Mouse (Mus musculus) heart, embryonic 10.5 days (tissue): ENCODE results near the gene Cwc25. TPM values are rescaled to one million over a fixed set of nuclear protein-coding genes. Genes with fewer than 3 reads are reported as not detected.

Experiments
- DNase-seq: peaks from one replicate; pipeline ENCODE4 v3.0.0-alpha.2; 2017; ENCODE audit warnings: low spot score
- H3K27ac ChIP-seq: fragments of 300-500 bp; sonication (generic); 2 replicates; pipeline ENCODE4 v1.5.1; 2016; ENCODE audit warnings: mild to moderate bottlenecking
- H3K27me3 ChIP-seq: fragments of 300-500 bp; sonication (generic); 2 replicates; pipeline ENCODE4 v1.6.1; 2016; ENCODE audit warnings: mild to moderate bottlenecking; ENCODE audit not compliant: poor library complexity, insufficient read depth, severe bottlenecking
- H3K36me3 ChIP-seq: fragments of 300-500 bp; sonication (generic); 2 replicates; pipeline ENCODE4 v1.6.1; 2016; ENCODE audit warnings: mild to moderate bottlenecking, moderate library complexity
- H3K4me1 ChIP-seq: fragments of 300-500 bp; sonication (generic); 2 replicates; pipeline ENCODE4 v1.6.1; 2016; ENCODE audit warnings: mild to moderate bottlenecking
- H3K4me3 ChIP-seq: fragments of 300-500 bp; sonication (generic); 2 replicates; pipeline ENCODE4 v1.5.1; 2016; ENCODE audit warnings: mild to moderate bottlenecking, moderate library complexity
- H3K9me3 ChIP-seq: fragments of 300-500 bp; sonication (generic); 2 replicates; pipeline ENCODE4 v1.6.1; 2016; ENCODE audit warnings: mild to moderate bottlenecking, moderate library complexity
- WGBS: fragments of 180-500 bp; shearing (Covaris S2); methylation state at CpG from one replicate; pipeline ENCODE4 v1.1.7; 2016; 5-methylcytosine and 5-hydroxymethylcytosine counted together
- polyA plus RNA-seq: library from polyadenylated mRNA; unstranded; fragments of >200 nt; fragmentation: Nextera tagmentation; extraction: Ambion mirVana; gene quantifications from 2 replicates; pipeline ENCODE4 v1.2.1, GENCODE M21; 2016

The Cwc25 gene
- polyA plus RNA-seq, 1 experiment from 2014 or later: 17.0 TPM

DNA sequence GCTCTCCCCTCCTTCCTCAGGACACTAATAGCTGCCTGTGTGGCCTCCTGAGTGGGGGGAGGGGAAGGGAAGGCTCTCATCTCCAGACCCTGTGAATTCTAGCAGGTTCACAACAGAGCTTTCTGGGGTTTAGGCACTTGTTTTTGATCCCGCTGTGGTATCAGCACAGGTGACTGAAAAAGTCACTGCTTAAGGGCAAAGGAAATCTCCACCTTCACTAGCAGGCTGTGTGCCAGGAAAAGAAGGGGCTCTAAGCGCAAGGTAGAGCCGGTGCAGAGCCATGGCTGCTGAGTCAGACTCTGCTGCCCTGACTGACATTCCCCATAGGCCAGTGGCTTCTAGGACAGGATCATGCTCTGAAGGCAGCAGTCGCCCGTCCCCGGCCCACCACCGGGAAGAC, 37.6 kb downstream of the Cwc25 start:
- Histone ChIP-seq H3K4me3 (no peak overlapping the region), H3K4me1 (peaks cover 17% of the 10 kb centered on the region), H3K27me3 (no peaks in the 10 kb centered on the region), H3K27ac (peak overlapping the region; percentile 12; the same call in 1 of the 2 replicates), H3K36me3 (peaks cover 80% of the 10 kb centered on the region), H3K9me3 (no peaks in the 10 kb centered on the region)
- WGBS: 69% methylated on average over 7 of the region's 7 CpGs
- no peak for DNase-seq

DNA sequence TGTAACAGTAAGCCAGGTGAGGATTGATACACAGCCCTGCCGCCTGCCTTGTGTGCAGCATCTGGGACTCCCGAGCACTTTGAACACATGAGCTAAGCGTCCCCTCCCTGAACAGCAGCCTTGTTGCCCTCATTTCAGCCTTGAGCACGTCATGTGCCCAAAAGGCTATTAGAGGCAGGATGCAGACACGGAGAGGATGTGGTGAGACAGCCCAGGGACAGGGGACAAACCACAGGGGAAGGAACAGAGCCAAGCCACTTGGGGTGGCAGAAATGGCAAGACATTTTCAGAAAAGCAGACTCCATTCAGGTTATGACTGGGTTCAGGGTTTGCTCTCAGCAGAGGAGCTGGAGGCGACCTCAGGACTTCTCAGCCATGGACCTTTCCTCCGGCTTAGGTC, 38.0 kb downstream of the Cwc25 start:
- no peaks in the 10 kb centered on the region for H3K9me3 ChIP-seq
- DNase-seq: no peak
- peaks cover 13% of the 10 kb centered on the region for H3K4me1 ChIP-seq
- peaks cover 84% of the 10 kb centered on the region for H3K36me3 ChIP-seq
- H3K27me3 ChIP-seq: no peaks in the 10 kb centered on the region
- no peak overlapping the region for H3K4me3 ChIP-seq
- 68% methylated on average over 7 of the region's 7 CpGs for WGBS
- no peak overlapping the region for H3K27ac ChIP-seq

DNA sequence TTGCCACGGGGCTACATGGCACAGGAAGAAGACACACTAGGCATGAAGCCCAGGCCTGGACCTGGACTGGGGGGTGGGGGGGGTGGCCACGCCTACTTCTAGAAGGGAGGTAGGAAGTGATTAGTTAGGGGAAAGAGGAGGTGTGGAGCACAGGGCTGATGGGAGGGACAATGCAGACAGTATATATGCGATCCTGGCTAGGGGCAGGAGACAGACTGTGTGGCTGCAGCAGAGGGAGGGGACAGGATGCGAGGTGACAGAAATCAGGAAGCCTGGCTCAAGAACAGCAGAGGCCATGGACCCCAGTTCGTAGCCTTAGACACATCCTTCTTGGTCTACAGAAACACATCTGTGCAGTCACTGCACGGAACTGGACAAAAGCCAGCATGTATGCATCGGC, 42.6 kb downstream of the Cwc25 start:
- Histone ChIP-seq H3K27me3 (no peaks in the 10 kb centered on the region), H3K4me1 (peaks cover 10% of the 10 kb centered on the region), H3K27ac (no peak overlapping the region), H3K4me3 (no peak overlapping the region), H3K36me3 (peaks cover 95% of the 10 kb centered on the region), H3K9me3 (no peaks in the 10 kb centered on the region)
- 69% methylated on average over 7 of the region's 7 CpGs for WGBS
- no peak for DNase-seq

DNA sequence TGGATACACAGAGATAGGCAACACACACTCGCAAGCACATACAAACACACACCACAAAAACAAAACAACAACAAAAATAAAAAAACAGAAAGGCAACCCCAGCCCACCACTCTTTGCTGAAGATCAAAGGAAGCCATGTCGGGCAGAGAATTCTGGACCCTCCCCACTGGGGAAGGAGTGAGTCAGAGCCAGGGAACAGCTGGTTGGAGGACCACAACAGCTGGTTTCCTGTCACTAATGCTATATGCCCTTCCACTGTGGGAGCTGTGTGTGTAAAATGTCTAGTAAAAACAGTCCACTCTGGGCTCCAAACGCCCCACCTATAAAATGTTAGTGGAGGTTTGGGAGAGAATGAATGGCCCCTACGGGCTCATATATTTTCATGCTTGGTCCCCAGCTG, 45.0 kb downstream of the Cwc25 start:
- WGBS: 90% methylated on average over 4 of the region's 4 CpGs
- H3K4me3 ChIP-seq: no peak overlapping the region
- no peak overlapping the region for H3K27ac ChIP-seq
- no peak for DNase-seq
- no peaks in the 10 kb centered on the region for H3K9me3 ChIP-seq
- peaks cover 95% of the 10 kb centered on the region for H3K36me3 ChIP-seq
- no peaks in the 10 kb centered on the region for H3K27me3 ChIP-seq
- H3K4me1 ChIP-seq: peaks cover 14% of the 10 kb centered on the region

DNA sequence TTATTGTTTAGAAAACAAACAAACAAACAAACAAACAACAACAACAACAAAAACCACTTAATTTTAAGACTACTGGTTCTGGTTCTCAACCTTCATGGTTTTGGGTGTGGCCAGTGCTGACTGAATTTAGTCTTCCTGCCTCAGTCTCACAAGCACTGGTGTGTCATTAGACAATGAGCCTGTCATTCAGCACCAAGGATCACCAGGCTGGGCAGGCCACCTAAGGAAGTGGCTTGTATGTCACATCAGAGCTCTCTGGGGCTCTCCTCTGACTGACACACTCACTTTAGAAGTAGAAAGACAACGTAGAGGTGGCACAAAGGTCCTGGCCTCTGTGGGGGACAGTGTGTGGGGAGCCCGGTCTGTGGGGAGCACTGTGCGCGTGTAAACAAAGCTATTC, 47.3 kb downstream of the Cwc25 start:
- Histone ChIP-seq H3K36me3 (peaks cover 86% of the 10 kb centered on the region), H3K4me3 (no peak overlapping the region), H3K27me3 (no peaks in the 10 kb centered on the region), H3K27ac (no peak overlapping the region), H3K9me3 (no peaks in the 10 kb centered on the region), H3K4me1 (peaks cover 25% of the 10 kb centered on the region)
- DNase-seq: no peak
- 73% methylated on average over 4 of the region's 4 CpGs for WGBS

DNA sequence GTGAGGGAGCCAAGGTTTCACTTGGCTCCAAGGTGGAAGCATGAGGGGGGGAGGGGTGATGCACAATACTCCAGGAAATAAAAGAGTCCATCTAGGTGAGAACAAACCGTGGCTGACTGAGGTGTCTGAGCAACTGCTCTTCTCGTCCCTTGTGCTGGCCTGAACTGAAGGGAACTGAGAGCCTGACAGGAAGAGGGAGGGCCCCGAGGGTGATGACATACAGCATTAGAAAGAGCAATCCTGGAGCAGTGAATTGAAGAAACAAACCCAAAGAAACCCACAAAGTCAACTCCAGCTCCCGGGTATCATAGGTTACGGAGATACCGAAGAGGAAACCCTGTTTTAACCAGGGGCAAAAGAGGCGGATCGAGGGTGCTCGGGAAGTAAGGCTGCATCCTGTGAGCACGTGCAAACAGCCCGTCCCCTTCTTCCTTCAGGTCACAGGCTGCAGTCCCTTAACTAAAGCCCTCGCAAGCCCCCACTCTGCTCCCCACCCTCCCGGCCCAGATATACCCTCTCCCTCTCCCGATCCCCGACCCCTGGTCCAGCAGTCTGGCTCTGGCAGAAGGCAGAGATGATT, 48.0 kb downstream of the Cwc25 start:
- no peak for DNase-seq
- Histone ChIP-seq H3K9me3 (no peaks in the 10 kb centered on the region), H3K4me1 (peaks cover 25% of the 10 kb centered on the region), H3K36me3 (peaks cover 86% of the 10 kb centered on the region), H3K27ac (no peak overlapping the region), H3K4me3 (no peak overlapping the region), H3K27me3 (no peaks in the 10 kb centered on the region)
- WGBS: 68% methylated on average over 15 of the region's 15 CpGs

DNA sequence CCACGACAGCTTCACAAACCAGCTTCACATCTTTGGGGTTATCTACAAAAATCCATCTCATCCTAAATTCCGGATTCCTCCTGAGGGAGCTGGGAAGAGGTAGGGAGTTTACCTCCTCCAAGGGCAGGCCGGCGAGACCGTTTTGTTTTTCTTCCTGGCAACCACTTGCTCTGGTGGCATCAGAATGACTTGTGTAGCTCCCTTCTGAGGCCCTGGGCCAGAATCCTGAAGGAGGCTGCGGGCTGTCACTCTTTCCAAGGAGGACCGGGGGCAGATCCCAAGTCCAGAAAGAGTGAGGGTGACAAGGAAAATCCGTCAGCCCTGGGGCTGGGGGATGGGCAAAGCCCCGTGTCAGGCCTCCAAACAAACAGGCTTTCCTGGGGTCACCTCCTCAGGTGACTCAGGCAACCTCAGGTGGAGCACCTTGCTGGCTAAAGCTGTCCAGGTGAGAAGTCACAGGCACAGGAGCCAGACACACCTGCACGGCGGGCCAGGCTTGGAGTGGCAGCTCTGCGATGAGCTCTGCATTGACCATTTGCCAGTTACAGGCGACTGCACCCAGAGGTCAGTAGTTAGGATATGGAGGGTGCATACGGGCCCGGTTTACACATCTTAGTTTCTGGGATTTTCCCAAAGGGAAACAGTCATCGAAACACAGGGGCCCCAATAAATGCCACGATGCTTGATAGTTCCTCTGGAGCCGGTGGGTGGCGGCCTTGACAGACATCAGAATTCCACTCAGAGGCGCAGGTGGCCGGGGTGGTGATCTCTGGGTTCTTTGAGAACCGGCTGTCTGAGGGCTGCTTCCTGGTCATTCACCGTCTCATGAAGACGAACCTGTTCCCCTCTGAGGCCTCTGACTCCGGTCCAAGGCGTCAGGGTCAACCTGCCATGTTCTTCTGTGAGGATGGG, 48.7 kb downstream of the Cwc25 start:
- no peak for DNase-seq
- peaks cover 86% of the 10 kb centered on the region for H3K36me3 ChIP-seq
- no peaks in the 10 kb centered on the region for H3K27me3 ChIP-seq
- H3K27ac ChIP-seq: peak overlapping the region; percentile 18; the same call in 1 of the 2 replicates
- H3K4me1 ChIP-seq: peaks cover 25% of the 10 kb centered on the region
- WGBS: 82% methylated on average over 26 of the region's 26 CpGs
- no peak overlapping the region for H3K4me3 ChIP-seq
- H3K9me3 ChIP-seq: no peaks in the 10 kb centered on the region

DNA sequence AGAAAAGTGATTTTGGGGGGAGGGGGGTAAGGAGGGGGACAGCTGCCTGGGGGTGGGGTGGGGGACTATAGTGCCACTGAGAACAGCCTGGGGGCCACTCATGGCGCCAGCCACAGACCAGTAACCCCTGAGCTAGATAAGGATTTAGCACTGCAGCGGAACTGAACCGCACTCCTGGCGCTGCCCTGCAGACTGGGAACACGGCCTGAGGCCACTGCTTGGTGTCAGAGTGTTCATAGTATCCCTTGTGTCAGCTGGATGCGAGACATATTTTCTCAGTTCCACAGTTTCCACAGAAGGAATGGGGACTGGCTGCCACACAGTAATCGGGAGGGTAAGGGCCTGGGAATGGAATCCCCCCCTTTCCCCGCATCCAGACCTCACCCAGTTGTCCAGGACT, 50.3 kb downstream of the Cwc25 start:
- peaks cover 86% of the 10 kb centered on the region for H3K36me3 ChIP-seq

DNA sequence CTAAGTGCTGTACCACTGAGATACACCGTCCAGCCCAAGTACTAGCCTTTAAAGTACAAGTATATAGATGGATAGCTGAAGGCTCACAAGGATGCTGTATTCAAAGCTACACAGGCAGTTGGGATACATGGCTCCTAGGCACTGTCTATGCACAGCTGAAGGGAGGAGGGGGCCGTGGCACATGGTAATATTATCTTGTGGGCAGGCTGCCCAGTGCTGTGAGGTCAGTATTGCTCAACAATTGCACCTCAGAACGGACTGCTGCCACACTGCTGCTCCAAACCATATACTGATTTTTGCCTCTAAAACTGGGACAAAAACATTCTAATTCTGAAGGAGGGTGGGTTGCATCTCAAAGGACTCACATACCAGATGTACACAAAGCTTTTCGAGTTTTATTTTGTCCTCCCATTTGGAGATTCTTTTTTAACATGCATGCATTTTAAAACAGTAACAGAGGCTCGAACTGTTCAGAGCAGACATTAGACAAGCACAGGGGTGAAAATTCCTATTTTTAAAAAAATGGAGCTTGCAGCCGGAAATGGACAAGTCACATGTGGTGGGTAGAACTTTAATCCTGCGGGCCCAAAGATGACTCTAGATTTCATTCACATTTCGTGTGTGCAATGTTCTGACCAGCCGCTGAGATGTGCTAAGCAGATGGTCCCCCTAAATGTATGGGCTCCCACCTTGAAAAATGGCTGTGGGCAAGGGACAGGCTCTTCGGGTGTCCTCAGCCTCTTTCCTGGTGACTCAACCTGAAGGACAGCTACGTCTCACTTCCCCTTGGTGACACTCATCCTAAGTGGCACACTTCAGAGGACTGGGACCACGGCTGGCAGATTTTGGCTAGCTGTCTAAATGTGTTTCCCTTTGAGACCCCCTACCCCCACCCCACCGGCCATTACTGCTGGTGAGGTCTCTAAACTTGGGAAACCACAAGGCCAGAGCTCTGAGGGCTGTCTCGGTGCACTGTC, 51.3 kb downstream of the Cwc25 start:
- Histone ChIP-seq H3K36me3 (peaks cover 80% of the 10 kb centered on the region), H3K9me3 (no peaks in the 10 kb centered on the region), H3K27ac (no peak overlapping the region), H3K4me1 (peaks cover 25% of the 10 kb centered on the region), H3K27me3 (no peaks in the 10 kb centered on the region), H3K4me3 (no peak overlapping the region)
- WGBS: 88% methylated on average over 14 of the region's 14 CpGs
- DNase-seq: no peak

More for the DNA sequence above, 50.3 kb downstream of the Cwc25 start:
- Histone ChIP-seq H3K4me3 (no peak overlapping the region), H3K27me3 (no peaks in the 10 kb centered on the region), H3K4me1 (peaks cover 25% of the 10 kb centered on the region), H3K27ac (no peak overlapping the region), H3K9me3 (no peaks in the 10 kb centered on the region)
- 70% methylated on average over 8 of the region's 8 CpGs for WGBS
- no peak for DNase-seq

DNA sequence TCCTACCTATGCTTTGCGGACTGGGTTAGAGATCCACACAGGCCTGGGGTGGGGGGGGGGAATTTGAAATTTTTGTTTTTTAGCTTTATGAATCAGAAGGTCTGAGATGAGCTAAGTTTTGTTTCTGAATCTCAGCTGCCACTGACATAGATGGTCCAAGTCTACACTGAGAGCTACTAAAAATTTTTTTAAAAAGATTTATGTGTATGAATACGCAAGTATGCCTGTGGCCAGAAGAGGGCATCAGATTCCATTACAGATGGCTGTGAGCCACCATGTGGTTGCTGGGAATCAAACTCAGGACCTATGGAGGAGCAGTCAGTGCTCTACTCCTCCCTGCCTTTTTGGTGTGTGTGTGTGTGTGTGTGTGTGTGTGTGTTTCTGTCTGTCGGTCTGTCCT, 52.0 kb downstream of the Cwc25 start:
- peaks cover 24% of the 10 kb centered on the region for H3K4me1 ChIP-seq
- H3K36me3 ChIP-seq: peaks cover 74% of the 10 kb centered on the region
- H3K27ac ChIP-seq: no peak overlapping the region
- no peak for DNase-seq
- no peaks in the 10 kb centered on the region for H3K27me3 ChIP-seq
- WGBS: 97% methylated on average over 3 of the region's 3 CpGs
- H3K9me3 ChIP-seq: no peaks in the 10 kb centered on the region
- H3K4me3 ChIP-seq: no peak overlapping the region

DNA sequence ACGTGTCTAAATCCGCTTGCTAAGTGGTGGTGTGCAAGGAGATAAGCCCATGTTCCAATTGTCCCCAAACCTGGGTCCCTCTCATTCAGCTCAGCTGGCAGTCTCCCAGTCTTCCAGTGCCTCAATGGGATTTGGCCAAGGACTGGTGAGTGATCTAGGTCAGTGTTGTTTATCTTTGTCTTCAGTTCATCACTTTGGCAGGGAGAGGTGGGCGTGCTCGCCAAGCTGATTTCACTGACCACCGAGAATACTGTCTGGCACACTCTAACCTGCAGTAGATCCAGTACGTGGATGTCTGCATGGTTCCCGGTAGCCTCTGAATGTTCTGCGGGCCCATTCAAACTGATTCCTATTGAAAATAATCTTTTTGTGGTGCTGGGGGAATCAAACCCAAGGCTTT, 52.5 kb downstream of the Cwc25 start:
- Histone ChIP-seq H3K4me1 (peaks cover 20% of the 10 kb centered on the region), H3K9me3 (no peaks in the 10 kb centered on the region), H3K27me3 (no peaks in the 10 kb centered on the region), H3K27ac (no peak overlapping the region), H3K36me3 (peaks cover 74% of the 10 kb centered on the region), H3K4me3 (no peak overlapping the region)
- no peak for DNase-seq
- WGBS: 82% methylated on average over 8 of the region's 8 CpGs

DNA sequence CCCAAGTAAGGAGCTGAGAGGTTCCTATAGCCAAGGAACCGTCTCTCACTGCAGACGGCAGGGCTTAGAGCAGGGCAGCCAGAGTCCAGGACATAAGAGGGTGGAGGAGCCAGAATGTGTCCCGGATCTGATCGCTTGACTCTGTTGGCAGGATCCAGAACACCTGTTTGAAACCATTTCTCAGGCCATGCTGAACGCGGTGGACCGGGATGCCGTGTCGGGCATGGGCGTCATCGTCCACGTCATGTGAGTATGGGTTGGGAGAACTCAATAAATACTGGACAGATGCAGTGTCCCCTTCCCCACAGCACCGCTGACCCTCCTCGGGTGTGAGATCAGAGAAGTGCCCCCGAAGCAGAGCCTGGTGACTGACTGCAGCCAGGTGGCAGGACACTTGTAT, 54.1 kb downstream of the Cwc25 start:
- 92% methylated on average over 15 of the region's 15 CpGs for WGBS

More for the DNA sequence above, 54.1 kb downstream of the Cwc25 start:
- Histone ChIP-seq H3K36me3 (peaks cover 75% of the 10 kb centered on the region), H3K27ac (no peak overlapping the region), H3K27me3 (no peaks in the 10 kb centered on the region), H3K4me3 (no peak overlapping the region), H3K9me3 (no peaks in the 10 kb centered on the region), H3K4me1 (peaks cover 12% of the 10 kb centered on the region)
- no peak for DNase-seq
